Mouse (Mus musculus) forebrain, embryonic 10.5 days (tissue): ENCODE results near the gene Olfr444. TPM values are rescaled to one million over a fixed set of nuclear protein-coding genes. Genes with fewer than 3 reads are reported as not detected.

Source experiments
- DNase-seq: peaks from one replicate; pipeline ENCODE4 v3.0.0-alpha.2; 2017; ENCODE audit warnings: low spot score; ENCODE audit errors: extremely low spot score
- H3K27ac ChIP-seq: fragments of 300-500 bp; sonication (generic); 2 replicates; pipeline ENCODE4 v1.5.1; 2016; ENCODE audit warnings: mild to moderate bottlenecking
- H3K27me3 ChIP-seq: fragments of 300-500 bp; sonication (generic); 2 replicates; pipeline ENCODE4 v1.6.1; 2016; ENCODE audit warnings: mild to moderate bottlenecking; ENCODE audit not compliant: poor library complexity, severe bottlenecking
- H3K36me3 ChIP-seq: fragments of 300-500 bp; sonication (generic); replicated peaks from 2 replicates; pipeline ENCODE4 v1.6.1; 2016; ENCODE audit warnings: mild to moderate bottlenecking, moderate library complexity
- H3K4me1 ChIP-seq: fragments of 300-500 bp; sonication (generic); 2 replicates; pipeline ENCODE4 v1.6.1; 2016
- H3K4me3 ChIP-seq: fragments of 300-500 bp; sonication (generic); 2 replicates; pipeline ENCODE4 v1.5.1; 2016; ENCODE audit warnings: mild to moderate bottlenecking, moderate library complexity
- H3K9me3 ChIP-seq: fragments of 300-500 bp; sonication (generic); 2 replicates; pipeline ENCODE4 v1.6.1; 2016; ENCODE audit warnings: mild to moderate bottlenecking, moderate library complexity
- WGBS: fragments of 180-500 bp; shearing (Covaris S2); methylation state at CpG from one replicate; pipeline ENCODE4 v1.1.7; 2016; 5-methylcytosine and 5-hydroxymethylcytosine counted together
- polyA plus RNA-seq: library from polyadenylated mRNA; unstranded; fragments of >200 nt; fragmentation: Nextera tagmentation; extraction: Ambion mirVana; gene quantifications from 2 replicates; pipeline ENCODE4 v1.2.1, GENCODE M21; 2016

The Olfr444 gene
- not detected in 2 replicates for polyA plus RNA-seq

GRCm38 (mm10) chr6:42948767-42949166 lies at the start of gene Olfr444:
Gene Olfr444 (plus strand): TSS chr6:42949067.
- H3K4me3 ChIP-seq: no peak within 1 kb of the TSS
- H3K9me3 ChIP-seq: peaks cover 10% of the 10 kb centered on the region; the same call in 1 of the 2 replicates
- 82% methylated on average over 1 of the region's 1 CpGs for WGBS
- H3K27me3 ChIP-seq: no peaks in the 10 kb centered on the region
- H3K36me3 ChIP-seq: no peaks in the 10 kb centered on the region
- DNase-seq: no peak
- no peak within 1 kb of the TSS for H3K27ac ChIP-seq
- H3K4me1 ChIP-seq: no peaks in the 10 kb centered on the region

GRCm38 (mm10) chr6:42900345-42900744 lies 48.5 kb upstream of the Olfr444 start:
- WGBS: 40% methylated on average over 1 of the region's 1 CpGs

DNA sequence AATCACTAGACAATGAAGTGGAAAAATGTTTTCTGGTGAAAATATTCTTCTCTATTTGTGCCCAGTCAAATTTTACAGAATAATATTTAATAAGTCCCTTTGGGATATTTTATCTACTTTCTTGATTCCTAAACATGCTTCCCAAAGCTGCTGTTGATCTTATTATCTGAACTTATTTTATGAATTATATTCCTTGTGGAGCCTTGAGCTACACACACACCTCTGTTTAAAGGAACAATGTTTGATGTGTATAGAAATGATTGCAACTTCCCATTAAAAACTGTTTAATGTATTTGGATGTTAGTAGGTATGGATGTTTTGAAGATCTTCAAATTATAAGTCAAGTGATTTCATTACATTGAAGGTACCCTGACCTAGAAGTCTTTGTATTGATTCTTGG lies 40.3 kb upstream of the Olfr444 start, which contains the start of gene Olfr447:
Gene Olfr447, plus strand, starts transcription at position 301 of the 400 bp plus-strand sequence.
- no peaks in the 10 kb centered on the region for H3K4me1 ChIP-seq
- DNase-seq: no peak
- H3K27me3 ChIP-seq: no peaks in the 10 kb centered on the region; the same call in 1 of the 2 replicates
- H3K27ac ChIP-seq: no peak within 1 kb of the TSS
- no peaks in the 10 kb centered on the region for H3K9me3 ChIP-seq
- H3K36me3 ChIP-seq: no peaks in the 10 kb centered on the region
- H3K4me3 ChIP-seq: no peak within 1 kb of the TSS

More at GRCm38 (mm10) chr6:42900345-42900744, 48.5 kb upstream of the Olfr444 start:
- Histone ChIP-seq H3K4me1 (peaks cover 14% of the 10 kb centered on the region), H3K27ac (no peak overlapping the region), H3K27me3 (peaks cover 23% of the 10 kb centered on the region; the same call in 1 of the 2 replicates), H3K36me3 (no peaks in the 10 kb centered on the region), H3K4me3 (no peak overlapping the region), H3K9me3 (no peaks in the 10 kb centered on the region)
- DNase-seq: no peak

- H3K9me3 ChIP-seq: no peaks in the 10 kb centered on the region
- H3K27ac ChIP-seq: no peak within 1 kb of the TSS
- no peak for DNase-seq
- WGBS: 76% methylated on average over 2 of the region's 2 CpGs
- no peaks in the 10 kb centered on the region for H3K4me1 ChIP-seq
- H3K27me3 ChIP-seq: no peaks in the 10 kb centered on the region
- no peak within 1 kb of the TSS for H3K4me3 ChIP-seq
- H3K36me3 ChIP-seq: no peaks in the 10 kb centered on the region
These were observed 27.8 kb upstream of the Olfr444 start, which contains the start of gene Olfr446 for GRCm38 (mm10) chr6:42921077-42921476. Gene Olfr446 (plus strand): TSS chr6:42921377.

GRCm38 (mm10) chr6:42980377-42980776 lies 31.5 kb downstream of the Olfr444 start:
- DNase-seq: no peak
- no peaks in the 10 kb centered on the region for H3K36me3 ChIP-seq
- H3K27me3 ChIP-seq: no peaks in the 10 kb centered on the region

More at GRCm38 (mm10) chr6:42980377-42980776, 31.5 kb downstream of the Olfr444 start:
- H3K27ac ChIP-seq: no peak overlapping the region
- no peaks in the 10 kb centered on the region for H3K4me1 ChIP-seq
- no peak overlapping the region for H3K4me3 ChIP-seq
- no peaks in the 10 kb centered on the region for H3K9me3 ChIP-seq

Other genes starting within 250 kb of the Olfr444 start
- gene Tcaf1, start 239.0 kb upstream of the Olfr444 start, polyA plus RNA-seq: 97.3 and 99.4 TPM in 2 replicates
- not detected in 2 replicates for gene Olfr453, start 209.7 kb upstream of the Olfr444 start, polyA plus RNA-seq
- not detected in 2 replicates for gene Olfr38, start 192.7 kb upstream of the Olfr444 start, polyA plus RNA-seq
- not detected in 2 replicates for gene Olfr452, start 164.0 kb upstream of the Olfr444 start, polyA plus RNA-seq
- not detected in 2 replicates for gene Olfr450, start 137.1 kb upstream of the Olfr444 start, polyA plus RNA-seq
- gene Olfr449, start 114.7 kb upstream of the Olfr444 start, polyA plus RNA-seq: not detected in 2 replicates
- not detected in 2 replicates for gene Olfr448, start 58.6 kb upstream of the Olfr444 start, polyA plus RNA-seq
- gene Olfr447, start 40.2 kb upstream of the Olfr444 start, polyA plus RNA-seq: not detected in 2 replicates
- gene Olfr446, start 27.7 kb upstream of the Olfr444 start, polyA plus RNA-seq: not detected in 2 replicates
- gene Olfr441, start 157.3 kb downstream of the Olfr444 start, polyA plus RNA-seq: not detected in 2 replicates
- not detected in 2 replicates for gene Olfr237-ps1, start 197.5 kb downstream of the Olfr444 start, polyA plus RNA-seq
- gene Olfr437, start 214.2 kb downstream of the Olfr444 start, polyA plus RNA-seq: not detected in 2 replicates
- gene Olfr13, start 223.1 kb downstream of the Olfr444 start, polyA plus RNA-seq: not detected in 2 replicates
- not detected in 2 replicates for gene Olfr435, start 248.1 kb downstream of the Olfr444 start, polyA plus RNA-seq